Mouse (Mus musculus) natural killer cell, adult 2 months (primary cell): ENCODE results near the gene Atp1a2.

Experiments
- DNase-seq, 2 experiments: peaks; one replicate each; pipeline ENCODE4 v3.0.0; 2022; ENCODE audit warnings: low spot score in 2 of 2

Gene Atp1a2

GRCm38 (mm10) chr1:172273386-172273785 lies 24.5 kb downstream of the Atp1a2 start:
- no peak for DNase-seq

- DNase-seq = no peak
These were observed 26.1 kb downstream of the Atp1a2 start for GRCm38 (mm10) chr1:172271765-172272164.

GRCm38 (mm10) chr1:172271208-172271607 lies 26.7 kb downstream of the Atp1a2 start:
- DNase-seq = no peak

GRCm38 (mm10) chr1:172261477-172262078 lies 36.3 kb downstream of the Atp1a2 start, which contains the start of gene Igsf8:
Gene Igsf8 (plus strand): TSS chr1:172261641.
- DNase-seq = no peak

GRCm38 (mm10) chr1:172258314-172258713 lies 39.5 kb downstream of the Atp1a2 start, which contains the start of gene Atp1a4:
Gene Atp1a4 (minus strand): TSS chr1:172258414.
- no peak for DNase-seq

GRCm38 (mm10) chr1:172247679-172248078 lies 50.2 kb downstream of the Atp1a2 start:
- peak in 1 of 2 experiments; percentile 11 for DNase-seq

GRCm38 (mm10) chr1:172247216-172247615 lies 50.6 kb downstream of the Atp1a2 start:
- DNase-seq = no peak

GRCm38 (mm10) chr1:172244645-172245044 lies 53.2 kb downstream of the Atp1a2 start:
- peak in 1 of 2 experiments; percentile 9 for DNase-seq

GRCm38 (mm10) chr1:172243547-172244205 lies 54.2 kb downstream of the Atp1a2 start:
- DNase-seq = no peak

- DNase-seq = no peak
These were observed 55.5 kb downstream of the Atp1a2 start for GRCm38 (mm10) chr1:172242401-172242800.

GRCm38 (mm10) chr1:172240945-172241708 lies 56.7 kb downstream of the Atp1a2 start:
- DNase-seq = no peak

GRCm38 (mm10) chr1:172229215-172229614 lies 68.6 kb downstream of the Atp1a2 start:
- no peak for DNase-seq

- no peak for DNase-seq
These were observed 69.7 kb downstream of the Atp1a2 start for GRCm38 (mm10) chr1:172228209-172228608.
